Mouse (Mus musculus) hindbrain, embryonic 11.5 days (tissue): ENCODE data around the gene Tas2r126. TPM values are rescaled to one million over a fixed set of nuclear protein-coding genes. Genes with fewer than 3 reads are reported as not detected.
"Not testable (repeated sequence)": the region's sequence is repeated elsewhere in the genome, so short reads cannot be mapped to it uniquely, and the experiment has no call there.

Source experiments
- ATAC-seq: fragments of 200-750 bp; cut with Nextera tagmentation; 2 replicates; pipeline ENCODE4 v1.8.0; 2017; ENCODE audit warnings: mild to moderate bottlenecking, moderate TSS enrichment, moderate library complexity; ENCODE audit not compliant: low FRiP score
- DNase-seq: peaks from one replicate; pipeline ENCODE4 v3.0.0-alpha.2; 2015; ENCODE audit warnings: low spot score
- H3K27ac ChIP-seq: fragments of 300-500 bp; sonication (generic); 2 replicates; pipeline ENCODE4 v1.5.1; 2014; ENCODE audit warnings: mild to moderate bottlenecking, low read depth, low read length
- H3K27me3 ChIP-seq: fragments of 300-500 bp; sonication (generic); 2 replicates; pipeline ENCODE4 v1.6.1; 2014; ENCODE audit warnings: mild to moderate bottlenecking, low read length, moderate library complexity, mixed read lengths; ENCODE audit not compliant: control insufficient read depth, insufficient read depth
- H3K36me3 ChIP-seq: fragments of 300-500 bp; sonication (generic); 2 replicates; pipeline ENCODE4 v1.6.1; 2014; ENCODE audit warnings: mild to moderate bottlenecking, low read length, moderate library complexity, mixed read lengths; ENCODE audit not compliant: control insufficient read depth, insufficient read depth
- H3K4me1 ChIP-seq: fragments of 300-500 bp; sonication (generic); replicated peaks from 2 replicates; pipeline ENCODE4 v1.6.1; 2014; ENCODE audit warnings: low read length, mixed read lengths; ENCODE audit not compliant: control insufficient read depth, insufficient read depth
- H3K4me2 ChIP-seq: fragments of 300-500 bp; sonication (generic); replicated peaks from 2 replicates; pipeline ENCODE4 v1.6.1; 2014; ENCODE audit warnings: mild to moderate bottlenecking, low read depth, low read length
- H3K4me3 ChIP-seq: fragments of 300-500 bp; sonication (generic); 2 replicates; pipeline ENCODE4 v1.5.1; 2014; ENCODE audit warnings: low read depth, low read length
- H3K9ac ChIP-seq: fragments of 300-500 bp; sonication (generic); 2 replicates; pipeline ENCODE4 v1.6.1; 2014; ENCODE audit warnings: low read depth, low read length
- H3K9me3 ChIP-seq: fragments of 300-500 bp; sonication (generic); 2 replicates; pipeline ENCODE4 v1.6.1; 2016; ENCODE audit warnings: low read length; ENCODE audit not compliant: control insufficient read depth
- WGBS: fragments of 180-500 bp; shearing (Covaris S2); extraction: QIAGEN DNeasy Blood & Tissue Kit; methylation state at CpG from one replicate; pipeline ENCODE4 v1.1.7; 2014; 5-methylcytosine and 5-hydroxymethylcytosine counted together
- polyA plus RNA-seq: library from polyadenylated mRNA; unstranded; fragments of >200 nt; fragmentation: Nextera tagmentation; extraction: Ambion mirVana; gene quantifications from 2 replicates; pipeline ENCODE4 v1.2.1, GENCODE M21; 2014

Tas2r126 gene
- polyA plus RNA-seq, 1 experiment from 2014 or later: not detected

DNA sequence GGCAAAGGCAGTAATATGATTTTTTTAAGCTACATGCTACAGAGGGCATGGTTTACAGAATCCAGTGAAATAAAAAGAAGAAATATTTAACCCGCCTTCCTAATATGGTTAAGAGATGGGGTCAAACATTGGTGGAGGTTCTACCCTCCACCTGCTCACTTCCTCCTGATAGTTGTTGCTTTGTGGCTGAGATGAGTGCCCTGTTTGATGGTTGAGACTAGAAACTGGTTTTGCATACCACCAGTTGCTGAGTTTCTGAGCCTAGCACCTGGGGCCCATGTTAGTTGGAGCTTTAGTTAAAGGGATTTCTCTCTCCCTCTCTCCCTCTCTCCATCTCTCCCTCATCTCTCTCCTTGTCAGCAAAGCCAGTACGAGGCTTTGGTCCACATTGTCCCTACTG lies 13.0 kb downstream of the Tas2r126 start:
- 71% methylated on average over 2 of the region's 2 CpGs for WGBS
- no peak for DNase-seq

DNA sequence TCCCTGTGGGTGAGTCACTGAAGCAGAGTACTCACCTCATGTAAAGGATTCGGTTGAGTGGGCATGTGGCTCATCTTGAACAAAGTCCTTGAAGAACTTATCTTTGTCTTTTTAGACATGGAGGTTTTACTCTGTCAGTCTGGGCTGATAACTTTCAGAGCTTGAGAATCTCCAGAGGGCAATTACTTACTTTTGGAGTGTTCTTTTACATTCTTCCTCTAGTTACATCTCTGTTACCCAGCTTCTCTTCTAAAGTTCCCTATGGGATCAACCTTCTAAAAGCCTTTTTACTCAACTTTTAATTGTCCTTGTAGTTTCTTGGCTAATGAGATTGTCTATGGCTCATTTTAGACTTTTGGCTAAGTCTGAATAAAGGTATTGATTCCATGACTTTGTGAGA lies 30.8 kb downstream of the Tas2r126 start, which contains the start of gene Olfr458:
Gene Olfr458 (minus strand): TSS at position 101 of the 400 bp plus-strand sequence.
- no peaks in the 10 kb centered on the region for H3K36me3 ChIP-seq
- 80% methylated on average over 1 of the region's 1 CpGs for WGBS
- DNase-seq (no peak), ATAC-seq (no peak)
- H3K4me3 ChIP-seq: no peak within 1 kb of the TSS
- no peak within 1 kb of the TSS for H3K27ac ChIP-seq
- H3K9ac ChIP-seq: no peak within 1 kb of the TSS
- no peak within 1 kb of the TSS for H3K4me2 ChIP-seq
- H3K9me3 ChIP-seq: no peaks in the 10 kb centered on the region
- H3K27me3 ChIP-seq: no peaks in the 10 kb centered on the region
- H3K4me1 ChIP-seq: no peaks in the 10 kb centered on the region

More for the DNA sequence above, 13.0 kb downstream of the Tas2r126 start:
- Histone ChIP-seq H3K9ac (no peak overlapping the region), H3K4me2 (no peak overlapping the region), H3K27me3 (no peaks in the 10 kb centered on the region), H3K9me3 (no peaks in the 10 kb centered on the region), H3K36me3 (no peaks in the 10 kb centered on the region), H3K27ac (no peak overlapping the region), H3K4me3 (no peak overlapping the region), H3K4me1 (no peaks in the 10 kb centered on the region)
- ATAC-seq: no peak

DNA sequence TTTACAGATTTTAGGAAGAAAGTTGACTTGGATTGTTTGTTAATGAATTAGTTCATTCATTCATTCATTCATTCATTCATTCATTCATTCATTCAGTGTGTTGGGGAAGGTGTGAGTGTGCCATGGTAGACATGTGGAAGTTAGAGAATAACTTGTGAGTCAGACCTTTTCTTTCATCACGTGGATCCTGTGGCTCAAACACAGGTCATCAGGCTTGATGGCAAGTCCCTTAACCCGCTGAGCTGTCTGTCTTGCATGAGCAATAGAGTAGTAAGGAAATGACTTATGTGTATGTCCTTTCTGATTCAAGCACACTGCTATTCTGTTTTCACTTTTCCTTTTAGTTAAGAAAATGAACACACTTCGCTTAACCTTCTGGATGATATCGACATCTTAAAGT lies 36.2 kb downstream of the Tas2r126 start:
- H3K27me3 ChIP-seq: no peaks in the 10 kb centered on the region
- 89% methylated on average over 4 of the region's 4 CpGs for WGBS
- ATAC-seq: no peak
- H3K4me2 ChIP-seq: no peak overlapping the region
- DNase-seq: no peak
- H3K27ac ChIP-seq: no peak overlapping the region
- H3K4me3 ChIP-seq: no peak overlapping the region
- H3K9ac ChIP-seq: no peak overlapping the region
- H3K9me3 ChIP-seq: no peaks in the 10 kb centered on the region
- H3K36me3 ChIP-seq: no peaks in the 10 kb centered on the region
- no peaks in the 10 kb centered on the region for H3K4me1 ChIP-seq

DNA sequence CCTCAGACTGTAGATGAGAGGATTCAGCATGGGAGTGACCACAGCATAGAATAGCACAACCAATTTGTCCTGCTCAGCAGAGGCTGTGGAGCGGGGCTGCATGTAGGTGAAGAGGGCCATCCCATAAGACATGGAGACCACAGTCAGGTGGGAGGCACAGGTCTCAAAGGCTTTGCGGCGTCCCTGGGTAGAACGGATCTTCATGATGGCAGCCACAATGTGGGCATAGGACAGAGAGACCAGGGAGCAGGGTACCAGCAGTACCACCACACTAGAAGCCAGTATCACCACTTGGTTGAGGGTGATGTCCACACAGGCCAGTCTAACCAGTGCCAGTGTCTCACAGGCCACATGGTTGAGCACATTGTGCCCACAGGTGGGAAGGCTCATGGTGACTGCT lies 37.0 kb downstream of the Tas2r126 start:
- H3K9ac ChIP-seq, H3K4me2 ChIP-seq, H3K27ac ChIP-seq, H3K4me1 ChIP-seq, H3K27me3 ChIP-seq, H3K4me3 ChIP-seq, H3K36me3 ChIP-seq, H3K9me3 ChIP-seq, DNase-seq: not testable (repeated sequence)
- WGBS: 93% methylated on average over 4 of the region's 4 CpGs
- ATAC-seq: peak; percentile 19; the same call in 1 of the 2 replicates

DNA sequence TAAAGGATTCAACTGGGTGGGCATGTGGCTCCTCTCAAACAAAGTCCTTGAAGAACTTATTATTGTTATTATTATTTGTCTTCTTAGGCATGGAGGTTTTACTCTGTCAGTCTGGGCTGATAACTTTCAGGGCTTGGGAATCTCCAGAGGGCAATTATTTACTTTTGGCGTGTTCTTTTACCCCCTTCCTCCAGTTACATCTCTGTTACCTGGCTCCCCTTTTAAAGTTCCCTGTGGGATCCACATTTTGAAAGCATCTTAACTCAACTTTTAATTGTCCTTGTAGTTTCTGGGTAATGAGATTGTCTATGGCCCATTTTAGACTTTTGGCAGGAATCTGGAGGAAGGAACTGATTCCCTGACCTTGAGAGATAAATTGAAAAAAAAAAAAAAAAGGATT lies 41.9 kb downstream of the Tas2r126 start, which contains the start of gene Olfr457:
Gene Olfr457 (minus strand): TSS at position 101 of the 400 bp plus-strand sequence.
- Histone ChIP-seq H3K4me3 (no peak within 1 kb of the TSS), H3K4me1 (no peaks in the 10 kb centered on the region), H3K9ac (no peak within 1 kb of the TSS), H3K9me3 (no peaks in the 10 kb centered on the region), H3K36me3 (no peaks in the 10 kb centered on the region), H3K27ac (no peak within 1 kb of the TSS), H3K4me2 (no peak within 1 kb of the TSS), H3K27me3 (no peaks in the 10 kb centered on the region)
- no peak for DNase-seq
- 83% methylated on average over 1 of the region's 1 CpGs for WGBS
- no peak for ATAC-seq

DNA sequence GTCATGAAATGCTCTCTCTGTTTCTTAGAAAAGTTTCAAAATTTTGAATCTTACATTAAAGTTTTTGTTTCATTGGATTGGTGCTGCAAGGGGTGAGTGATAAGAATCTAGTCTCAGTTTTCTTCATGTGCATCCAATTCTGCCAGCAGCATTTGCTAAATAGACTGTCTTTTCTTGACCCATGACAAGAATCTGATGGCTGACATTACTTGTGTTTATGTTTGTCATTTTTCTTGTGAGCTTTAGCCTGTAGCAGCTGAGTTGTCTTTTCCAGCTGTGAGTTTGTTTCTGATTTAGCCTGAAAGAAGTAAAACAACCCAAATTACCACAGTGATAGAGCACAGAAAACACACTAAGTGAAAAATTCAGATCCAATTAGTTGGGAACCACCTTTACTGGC lies 50.3 kb downstream of the Tas2r126 start:
- Histone ChIP-seq H3K9me3 (no peaks in the 10 kb centered on the region), H3K27ac (no peak overlapping the region), H3K36me3 (no peaks in the 10 kb centered on the region), H3K4me2 (no peak overlapping the region), H3K27me3 (no peaks in the 10 kb centered on the region), H3K4me1 (no peaks in the 10 kb centered on the region), H3K9ac (no peak overlapping the region), H3K4me3 (no peak overlapping the region)
- ATAC-seq (no peak), DNase-seq (no peak)

Other genes starting within 250 kb of the Tas2r126 start
- not detected in 2 replicates for gene Tas2r144, start 219.2 kb upstream of the Tas2r126 start, polyA plus RNA-seq
- 15.7 and 20.2 TPM in 2 replicates for gene Gstk1, start 188.6 kb upstream of the Tas2r126 start, polyA plus RNA-seq
- gene Tmem139, start 172.6 kb upstream of the Tas2r126 start, polyA plus RNA-seq: 0.63 and 0.86 TPM in 2 replicates
- gene Casp2, start 169.6 kb upstream of the Tas2r126 start, polyA plus RNA-seq: 59.7 and 67.8 TPM in 2 replicates
- gene Clcn1, start 147.8 kb upstream of the Tas2r126 start, polyA plus RNA-seq: 1.4 and 1.5 TPM in 2 replicates
- gene Fam131b, start 109.9 kb upstream of the Tas2r126 start, polyA plus RNA-seq: 2.6 and 3.1 TPM in 2 replicates
- gene Zyx, start 84.9 kb upstream of the Tas2r126 start, polyA plus RNA-seq: 57.5 and 60.1 TPM in 2 replicates
- 0.43 and 1.3 TPM in 2 replicates for gene Epha1, start 61.3 kb upstream of the Tas2r126 start, polyA plus RNA-seq
- not detected in 2 replicates for gene Tas2r143, start 34.3 kb upstream of the Tas2r126 start, polyA plus RNA-seq
- gene Tas2r135, start 29.1 kb upstream of the Tas2r126 start, polyA plus RNA-seq: 0.15 TPM in 1 of 2 replicates, not detected in the other
- gene Olfr458, start 30.7 kb downstream of the Tas2r126 start, polyA plus RNA-seq: not detected in 2 replicates
- gene Olfr457, start 41.8 kb downstream of the Tas2r126 start, polyA plus RNA-seq: not detected in 2 replicates
- gene Olfr456, start 52.7 kb downstream of the Tas2r126 start, polyA plus RNA-seq: not detected in 2 replicates
- not detected in 2 replicates for gene Olfr455, start 113.1 kb downstream of the Tas2r126 start, polyA plus RNA-seq
- not detected in 2 replicates for gene Tcaf3, start 163.2 kb downstream of the Tas2r126 start, polyA plus RNA-seq
- 2.1 and 2.6 TPM in 2 replicates for gene Tcaf2, start 210.7 kb downstream of the Tas2r126 start, polyA plus RNA-seq